Mouse (Mus musculus): ENCODE data around the gene Spata25. TPM values are rescaled to one million over a fixed set of nuclear protein-coding genes. Genes with fewer than 3 reads are reported as not detected.
"Not testable (repeated sequence)": the region's sequence is repeated elsewhere in the genome, so short reads cannot be mapped to it uniquely, and the experiment has no call there.

Spata25 gene
- total RNA-seq, 1 experiment from 2014 or later = not detected

DNA sequence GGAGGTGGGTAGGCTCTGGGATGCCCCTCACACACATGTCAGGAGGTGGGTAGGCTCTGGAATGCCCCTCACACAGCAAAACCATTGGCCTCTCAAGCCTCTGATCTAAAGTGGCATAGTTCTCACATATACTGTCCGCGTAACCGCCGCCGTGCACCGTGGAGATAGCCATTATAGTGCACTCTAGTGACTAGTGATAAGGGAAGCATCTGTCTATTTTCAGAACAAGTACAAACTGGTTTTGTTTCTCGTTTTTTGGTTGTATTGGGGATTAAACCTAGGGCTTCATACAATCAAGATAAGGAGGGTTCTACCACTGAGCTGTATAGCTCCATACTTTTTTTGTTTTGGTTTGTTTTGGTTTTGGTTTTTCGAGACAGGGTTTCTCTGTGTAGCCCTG, 12.5 kb downstream of the Spata25 start:
- ATAC-seq (ENCODE audit: extremely low read depth, insufficient number of reproducible peaks, low FRiP score, poor library complexity, severe bottlenecking) = no peak

- ATAC-seq (ENCODE audit: extremely low read depth, insufficient number of reproducible peaks, low FRiP score, poor library complexity, severe bottlenecking) = no peak
Measured at GRCm38 (mm10) chr2:164815348-164815747, 13.0 kb downstream of the Spata25 start.

DNA sequence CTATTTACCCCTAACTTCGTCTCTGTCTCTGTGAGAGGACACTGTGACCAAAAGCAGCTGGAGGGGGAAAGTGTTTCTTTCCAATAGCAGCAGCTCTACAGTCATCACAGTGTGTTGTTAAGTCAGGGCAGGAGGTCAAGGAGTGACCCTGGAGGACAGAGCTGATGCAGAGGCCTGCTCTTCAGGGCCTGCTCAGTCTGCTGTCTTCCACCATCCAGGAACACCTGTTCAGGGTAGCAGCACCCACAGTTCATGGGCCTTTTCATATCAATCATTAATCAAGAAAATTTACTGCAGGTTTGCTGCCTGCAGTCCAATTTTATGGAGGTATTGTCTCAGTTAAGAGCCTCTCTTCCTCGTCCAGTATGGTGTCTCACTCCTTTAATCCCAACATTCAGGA, 14.8 kb downstream of the Spata25 start:
- ATAC-seq (ENCODE audit: extremely low read depth, insufficient number of reproducible peaks, low FRiP score, poor library complexity, severe bottlenecking) = no peak

GRCm38 (mm10) chr2:164806614-164807013, 21.7 kb downstream of the Spata25 start:
- ATAC-seq (ENCODE audit: extremely low read depth, insufficient number of reproducible peaks, low FRiP score, poor library complexity, severe bottlenecking) = no peak

GRCm38 (mm10) chr2:164805332-164805718, 23.0 kb downstream of the Spata25 start:
- no peak for ATAC-seq (ENCODE audit: extremely low read depth, insufficient number of reproducible peaks, low FRiP score, poor library complexity, severe bottlenecking)

DNA sequence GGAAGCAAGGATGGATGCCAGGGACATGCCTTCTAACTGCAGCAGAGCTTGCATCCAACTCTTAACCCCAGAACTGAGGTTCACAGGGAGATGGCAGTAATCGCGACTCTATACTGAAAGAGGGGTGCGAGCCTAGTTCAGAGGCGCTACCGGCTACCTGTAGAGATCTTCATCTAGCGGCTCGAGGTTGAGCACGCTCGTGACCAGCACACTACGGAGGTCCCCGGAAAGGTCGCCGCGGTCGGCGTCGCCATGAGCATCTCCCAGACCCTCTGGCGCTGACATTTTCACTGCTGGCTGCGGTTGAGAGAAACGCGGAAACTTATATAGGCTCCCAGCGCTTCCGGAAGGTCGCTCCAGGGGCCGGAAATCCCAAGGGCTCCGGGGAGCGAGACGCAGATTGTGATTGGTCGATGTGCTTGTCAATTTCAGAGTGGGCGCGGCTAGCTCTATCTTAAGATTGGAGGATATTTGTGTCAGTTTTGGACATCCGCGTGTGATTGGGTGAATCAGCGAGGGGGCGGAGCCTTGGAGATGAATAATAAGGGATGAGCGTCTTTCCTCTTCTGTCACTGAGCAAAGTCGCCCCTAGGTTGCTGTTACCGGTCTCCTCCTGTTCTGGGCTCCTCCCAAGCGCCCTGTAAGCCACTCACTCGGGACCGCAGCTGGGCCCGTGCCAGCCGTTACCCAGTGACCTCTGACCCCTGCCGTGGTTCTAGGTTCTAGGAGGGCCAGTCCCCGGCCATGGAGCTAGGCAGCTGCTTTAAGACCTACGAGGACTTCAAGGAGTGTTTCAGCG, 23.6 kb downstream of the Spata25 start, which contains the start of the genes Acot8 and Zswim3:
Gene Acot8, minus strand, starts transcription at position 350 of the 799 bp plus-strand sequence.
Gene Zswim3, plus strand, starts transcription at position 566 of the 799 bp plus-strand sequence.
- ATAC-seq (ENCODE audit: extremely low read depth, insufficient number of reproducible peaks, low FRiP score, poor library complexity, severe bottlenecking) = peak; percentile 96

DNA sequence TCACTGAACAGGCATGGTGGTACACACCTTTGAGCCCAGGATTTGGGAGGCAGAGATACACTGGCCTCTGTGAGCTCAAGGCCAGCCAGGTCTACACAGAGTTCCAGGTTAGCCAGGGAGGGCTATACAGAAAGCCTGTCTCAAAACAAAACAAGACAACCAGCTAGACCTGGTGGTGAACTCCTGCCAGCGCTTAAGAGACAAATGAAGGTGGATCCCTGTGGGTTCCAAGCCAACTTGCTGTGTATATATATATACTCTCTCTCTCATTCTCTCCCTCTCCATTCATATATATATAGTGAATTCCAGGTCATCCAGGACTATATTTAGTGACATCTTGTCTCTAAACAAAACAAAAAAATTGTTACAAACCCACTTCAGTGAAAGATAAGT, 24.4 kb downstream of the Spata25 start:
- ATAC-seq (ENCODE audit: extremely low read depth, insufficient number of reproducible peaks, low FRiP score, poor library complexity, severe bottlenecking) = no peak

DNA sequence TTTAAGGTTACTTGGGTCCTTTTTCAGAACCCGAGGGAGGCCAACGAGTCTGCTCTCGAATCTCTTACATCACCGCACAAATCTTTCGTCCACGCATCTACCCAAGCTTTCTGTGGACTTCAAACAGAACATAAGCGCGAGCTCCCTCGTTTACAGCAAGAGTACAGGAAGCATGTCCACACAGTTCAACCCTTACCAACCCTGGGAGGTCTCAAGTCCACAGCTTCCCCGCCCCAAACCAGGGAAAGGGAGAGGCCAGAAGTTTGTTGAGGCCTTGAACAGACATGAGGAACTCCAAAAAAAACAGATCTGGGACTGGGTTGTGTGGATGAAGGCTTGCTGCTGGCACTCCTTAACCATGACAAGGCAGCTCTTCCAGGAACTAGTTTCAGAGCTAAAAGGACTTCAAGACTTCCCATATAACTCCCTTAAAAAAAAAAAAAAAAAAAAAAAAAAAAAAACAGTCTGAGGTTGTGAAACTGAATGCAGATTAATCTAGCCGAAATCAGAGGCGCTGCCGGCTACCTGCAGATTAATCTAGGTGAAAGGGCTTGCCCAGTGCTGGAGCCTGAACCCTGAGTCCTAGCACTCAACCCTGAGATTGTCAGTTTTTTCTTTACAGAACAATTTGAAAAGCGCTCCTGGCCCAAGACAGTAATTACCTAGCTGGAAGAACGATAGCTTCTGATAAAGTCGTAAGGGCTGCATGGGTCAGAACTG, 25.0 kb downstream of the Spata25 start:
- no peak for ATAC-seq (ENCODE audit: extremely low read depth, insufficient number of reproducible peaks, low FRiP score, poor library complexity, severe bottlenecking)

DNA sequence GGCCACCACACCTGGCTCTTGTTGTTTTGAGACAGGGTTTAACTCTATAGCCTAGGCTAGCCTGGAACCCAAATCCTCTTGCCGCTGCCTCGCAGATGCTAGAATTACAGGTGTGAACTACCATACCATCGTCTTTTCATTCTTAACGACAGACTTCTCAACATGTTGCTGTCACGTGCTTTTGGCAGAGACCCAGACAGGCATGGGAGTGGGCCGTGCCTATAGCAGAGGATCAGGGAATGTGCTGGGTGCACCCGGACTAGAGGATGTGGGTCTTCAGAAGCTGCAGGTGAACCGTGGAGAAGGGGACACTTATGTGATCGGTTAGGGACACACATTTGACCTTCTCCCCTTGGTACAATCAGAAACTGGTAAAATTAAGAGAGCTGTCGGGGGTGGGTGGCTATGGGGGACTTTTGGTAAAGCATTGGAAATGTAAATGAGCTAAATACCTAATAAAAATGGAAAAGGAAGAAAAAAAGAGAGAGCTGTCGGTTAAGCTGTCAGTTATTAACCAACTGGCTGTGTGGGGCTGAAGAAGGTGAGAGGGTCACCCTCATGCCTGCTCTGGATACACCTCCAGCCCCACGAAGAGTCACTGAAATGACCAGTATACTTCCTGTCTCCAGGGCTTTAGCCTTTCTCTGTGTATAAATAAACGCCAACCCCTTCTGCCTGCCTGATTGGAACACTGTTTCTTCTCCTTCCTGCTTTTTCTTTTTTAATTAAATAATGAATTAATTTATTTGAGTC, 27.9 kb downstream of the Spata25 start:
- no peak for ATAC-seq (ENCODE audit: extremely low read depth, insufficient number of reproducible peaks, low FRiP score, poor library complexity, severe bottlenecking)

DNA sequence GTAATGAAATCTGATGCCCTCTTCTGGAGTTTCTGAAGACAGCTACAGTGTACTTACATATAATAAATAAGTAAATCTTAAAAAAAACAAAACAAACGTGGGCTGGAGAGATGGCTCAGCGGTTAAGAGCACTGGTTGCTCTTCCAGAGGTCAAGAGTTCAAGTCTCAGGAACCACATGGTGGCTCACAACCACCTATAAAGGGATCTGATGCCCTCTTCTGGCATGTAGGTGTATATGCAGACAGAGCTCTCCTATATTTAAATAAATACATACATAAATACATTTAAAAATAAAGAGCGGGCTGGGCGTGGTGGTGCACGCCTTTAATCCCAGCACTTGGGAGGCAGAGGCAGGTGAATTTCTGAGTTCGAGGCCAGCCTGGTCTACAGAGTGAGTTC, 29.8 kb downstream of the Spata25 start:
- not testable (repeated sequence) for ATAC-seq (ENCODE audit: extremely low read depth, insufficient number of reproducible peaks, low FRiP score, poor library complexity, severe bottlenecking)

DNA sequence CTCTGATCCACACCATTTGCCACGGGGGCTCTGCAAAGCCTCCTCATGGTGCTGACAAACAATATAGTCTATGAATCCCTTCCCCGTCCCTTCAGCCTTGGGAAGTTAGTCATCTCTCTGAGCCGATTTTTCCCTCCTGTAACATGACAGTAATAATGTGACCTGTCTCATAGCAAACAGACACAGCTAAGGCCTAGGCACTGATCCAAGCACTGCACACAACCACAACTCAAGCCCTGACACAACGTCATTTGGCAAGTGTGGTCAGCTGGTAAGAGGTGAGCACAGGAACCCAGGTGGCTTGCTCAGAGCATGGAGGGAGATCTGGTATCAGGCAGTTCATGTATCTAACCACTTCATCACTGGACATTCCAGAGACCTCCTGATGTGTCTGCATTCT, 32.5 kb downstream of the Spata25 start:
- no peak for ATAC-seq (ENCODE audit: extremely low read depth, insufficient number of reproducible peaks, low FRiP score, poor library complexity, severe bottlenecking)

DNA sequence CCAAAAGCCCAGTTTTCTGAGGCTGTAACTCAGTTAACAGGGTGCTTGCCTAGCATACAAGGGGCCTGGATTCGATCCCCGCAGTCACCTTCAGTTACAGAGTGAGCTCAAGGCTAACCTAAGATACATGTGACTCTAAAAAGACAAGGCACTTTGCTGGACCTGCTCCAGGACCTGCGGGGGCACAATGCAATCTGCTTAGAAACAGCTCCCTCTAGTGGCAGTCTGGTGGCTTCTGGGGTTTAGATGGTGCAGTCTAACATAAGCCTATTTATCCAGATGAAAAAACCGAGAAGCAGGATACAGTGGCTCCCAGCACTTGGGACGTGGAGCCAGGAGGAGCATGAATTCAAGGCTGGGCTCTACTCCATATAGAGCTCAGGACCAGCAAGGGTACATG, 34.0 kb downstream of the Spata25 start:
- ATAC-seq (ENCODE audit: extremely low read depth, insufficient number of reproducible peaks, low FRiP score, poor library complexity, severe bottlenecking) = peak; percentile 80

- ATAC-seq (ENCODE audit: extremely low read depth, insufficient number of reproducible peaks, low FRiP score, poor library complexity, severe bottlenecking) = no peak
Measured at GRCm38 (mm10) chr2:164793772-164794171, 34.6 kb downstream of the Spata25 start.

DNA sequence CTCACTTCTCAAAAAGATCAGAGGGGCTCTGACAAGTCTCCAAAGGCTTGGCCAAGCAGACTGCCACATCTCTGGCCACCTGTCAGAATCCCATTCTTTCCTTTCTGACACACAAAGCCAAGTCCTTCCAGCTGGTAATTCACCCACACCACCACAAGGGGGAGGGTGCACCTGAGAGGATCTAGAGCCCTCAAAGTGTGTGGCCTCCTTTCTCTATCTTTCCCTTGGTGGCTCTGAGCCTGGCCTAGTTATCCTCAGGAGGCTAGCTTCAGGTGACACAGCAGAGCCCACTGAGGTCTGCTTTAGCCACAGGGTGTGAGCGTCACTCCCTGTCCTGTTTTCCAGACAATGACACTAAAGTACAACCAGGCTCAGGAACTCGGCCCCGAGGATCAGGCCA, 35.1 kb downstream of the Spata25 start:
- ATAC-seq (ENCODE audit: extremely low read depth, insufficient number of reproducible peaks, low FRiP score, poor library complexity, severe bottlenecking) = peak; percentile 51; the same call in 1 of the 2 replicates

GRCm38 (mm10) chr2:164792400-164793190, 35.7 kb downstream of the Spata25 start:
- ATAC-seq (ENCODE audit: extremely low read depth, insufficient number of reproducible peaks, low FRiP score, poor library complexity, severe bottlenecking) = no peak

- no peak for ATAC-seq (ENCODE audit: extremely low read depth, insufficient number of reproducible peaks, low FRiP score, poor library complexity, severe bottlenecking)
Measured at GRCm38 (mm10) chr2:164791841-164792261, 36.5 kb downstream of the Spata25 start.

- no peak for ATAC-seq (ENCODE audit: extremely low read depth, insufficient number of reproducible peaks, low FRiP score, poor library complexity, severe bottlenecking)
Measured at GRCm38 (mm10) chr2:164790451-164790850, 37.9 kb downstream of the Spata25 start.

GRCm38 (mm10) chr2:164788411-164788810, 39.9 kb downstream of the Spata25 start:
- ATAC-seq (ENCODE audit: extremely low read depth, insufficient number of reproducible peaks, low FRiP score, poor library complexity, severe bottlenecking) = no peak

DNA sequence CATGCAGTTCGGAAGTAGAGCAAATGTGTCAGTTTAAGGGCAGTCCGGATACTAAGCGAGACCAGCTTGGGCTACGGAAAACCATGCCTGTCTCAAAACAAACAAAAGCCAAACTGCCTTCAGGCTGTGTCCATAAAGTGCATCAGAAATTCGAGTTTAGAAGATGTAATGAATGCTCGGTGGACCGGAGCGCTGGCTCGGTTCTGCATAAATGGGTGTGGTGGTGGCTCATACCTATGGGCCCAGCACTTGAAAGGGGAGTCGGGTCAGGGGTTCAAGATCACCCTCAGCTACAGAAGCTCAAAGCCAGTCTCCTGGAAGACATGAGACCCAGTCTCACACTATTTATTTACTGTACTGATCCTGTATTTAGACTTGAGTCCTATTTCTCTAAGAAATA, 40.6 kb downstream of the Spata25 start:
- ATAC-seq (ENCODE audit: extremely low read depth, insufficient number of reproducible peaks, low FRiP score, poor library complexity, severe bottlenecking) = no peak

Measured in neutrophil, adult 5-6 weeks (primary cell).